Mouse (Mus musculus): ENCODE measurements around the gene Fam32a. TPM values are rescaled to one million over a fixed set of nuclear protein-coding genes. Genes with fewer than 3 reads are reported as not detected.

Gene Fam32a
- total RNA-seq, 4 experiments from 2014 or later = 57.9 to 61.4 (median 58.4) TPM

DNA sequence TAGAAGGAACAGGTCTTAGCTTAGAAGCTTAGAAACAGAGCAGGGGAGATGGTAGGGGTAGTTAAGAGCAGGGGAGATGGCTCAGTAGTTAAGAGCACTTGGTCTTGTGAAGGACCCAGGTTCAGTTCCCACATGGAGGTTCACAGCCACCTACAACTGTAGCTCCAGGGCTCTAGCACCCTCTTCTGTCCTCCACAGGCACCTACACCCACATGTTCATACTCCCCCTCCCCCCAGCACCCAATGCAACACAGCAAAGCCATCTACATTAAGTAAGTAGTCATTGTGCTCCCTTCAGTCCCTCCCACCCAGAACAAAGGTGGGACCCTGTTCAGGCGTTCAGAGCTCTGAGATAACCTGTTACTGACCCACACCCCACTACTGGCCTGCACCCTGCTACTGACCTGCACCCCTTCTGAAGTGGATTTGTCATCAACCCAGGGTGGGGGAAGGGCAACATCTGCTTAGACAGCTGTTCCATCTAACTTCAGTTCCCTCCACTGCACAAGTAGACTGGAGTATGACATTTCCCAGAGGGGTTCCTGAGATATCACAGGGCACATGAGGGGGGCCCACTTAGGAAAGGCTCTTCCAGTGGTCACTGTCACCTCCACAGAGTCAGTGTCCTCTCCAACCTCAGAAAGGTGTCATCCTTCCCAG is 53.7 kb downstream of the Fam32a start:
- no peak for DNase-seq (ENCODE audit: low spot score in 2 of 2)

DNA sequence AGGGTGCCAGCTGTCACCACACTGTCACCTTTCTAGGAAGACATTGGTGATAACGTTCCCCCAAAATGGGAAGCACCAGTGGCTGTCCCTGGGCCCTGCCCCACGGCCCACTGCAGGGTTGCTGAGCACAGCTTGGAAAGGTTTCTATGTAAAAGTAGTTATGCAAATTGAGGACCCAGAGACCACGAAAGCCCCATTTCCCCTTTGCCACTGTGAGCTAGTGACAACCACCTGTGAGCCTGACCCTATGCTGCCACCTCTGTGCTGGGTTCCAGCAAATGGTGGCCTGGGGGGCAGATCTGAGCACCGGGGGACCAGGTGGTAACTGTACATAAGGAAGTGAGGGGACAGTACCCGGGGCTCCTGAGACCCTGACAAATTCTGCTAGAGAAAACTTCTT is 54.3 kb downstream of the Fam32a start:
- no peak for DNase-seq (ENCODE audit: low spot score in 2 of 2)

Other genes with a start within 250 kb of the Fam32a start
- not detected for gene Cyp4f18, start 210.1 kb upstream of the Fam32a start, total RNA-seq (2022)
- gene Olfr372, start 178.5 kb upstream of the Fam32a start, total RNA-seq (2022) = not detected
- not detected for gene Olfr373, start 136.6 kb upstream of the Fam32a start, total RNA-seq (2022)
- gene Olfr374, start 112.7 kb upstream of the Fam32a start, total RNA-seq (2022) = under 1 TPM in 1 of 4 experiments, not detected in 3; 0.05 TPM
- gene Tpm4, start 84.8 kb upstream of the Fam32a start, total RNA-seq (2022) = 10 to 100 TPM; 24.2 to 31.4 (median 26.1) TPM
- 10 to 100 TPM; 33.0 to 42.4 (median 40.1) TPM for gene Rab8a, start 58.5 kb upstream of the Fam32a start, total RNA-seq (2022)
- gene Hsh2d, start 30.1 kb upstream of the Fam32a start, total RNA-seq (2022) = not detected
- gene Cib3, start 6.9 kb upstream of the Fam32a start, total RNA-seq (2022) = not detected
- gene Gm11034, start 6.1 kb upstream of the Fam32a start, total RNA-seq (2022) = not detected
- 10 to 100 TPM; 72.0 to 83.7 (median 76.7) TPM for gene Ap1m1, start 20.3 kb downstream of the Fam32a start, total RNA-seq (2022)
- gene Gm10282, start 85.5 kb downstream of the Fam32a start, total RNA-seq (2022) = 1 to 10 TPM; 5.1 to 8.2 (median 6.0) TPM
- 10 to 100 TPM; 10.9 to 16.5 (median 13.2) TPM for gene Klf2, start 99.3 kb downstream of the Fam32a start, total RNA-seq (2022)
- 10 to 100 TPM; 67.1 to 72.9 (median 70.8) TPM for gene Eps15l1, start 201.7 kb downstream of the Fam32a start, total RNA-seq (2022)
- gene Calr3, start 224.1 kb downstream of the Fam32a start, total RNA-seq (2022) = 1 to 10 TPM; 1.1 to 2.1 (median 1.3) TPM
- 10 to 100 TPM; 11.1 to 16.3 (median 13.3) TPM for gene 1700030K09Rik, start 224.2 kb downstream of the Fam32a start, total RNA-seq (2022)

All from left cerebral cortex, adult 8-10 months (tissue).